Mouse (Mus musculus) urinary bladder, postnatal 36 days (tissue): ENCODE measurements around the gene 4930544D05Rik.

Experiments used
- DNase-seq, 2 experiments: peaks; one replicate each; pipeline ENCODE4 v3.0.0; 2022; ENCODE audit warnings: low spot score in 2 of 2, mixed read lengths in 1 of 2

The 4930544D05Rik gene

DNA sequence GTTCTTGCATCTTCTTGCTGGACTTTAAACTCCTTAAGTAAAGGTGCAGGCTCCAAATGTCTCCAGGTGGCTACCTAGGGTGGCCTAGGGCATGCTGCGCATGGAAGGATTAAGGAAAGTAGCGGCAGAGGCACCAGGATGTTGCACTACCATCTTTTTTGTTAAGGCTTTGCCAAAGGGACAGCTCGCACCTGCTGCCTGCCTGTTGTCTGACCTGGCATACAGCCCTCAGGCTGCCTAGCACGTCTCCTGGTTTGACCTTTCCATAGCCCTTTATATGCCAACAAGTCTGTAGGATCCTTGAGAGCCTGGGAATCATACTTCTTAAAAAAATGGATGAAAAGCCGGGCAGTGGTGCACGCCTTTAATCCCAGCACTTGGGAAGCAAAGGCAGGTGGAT, 27.4 kb downstream of the 4930544D05Rik start:
- no peak for DNase-seq

DNA sequence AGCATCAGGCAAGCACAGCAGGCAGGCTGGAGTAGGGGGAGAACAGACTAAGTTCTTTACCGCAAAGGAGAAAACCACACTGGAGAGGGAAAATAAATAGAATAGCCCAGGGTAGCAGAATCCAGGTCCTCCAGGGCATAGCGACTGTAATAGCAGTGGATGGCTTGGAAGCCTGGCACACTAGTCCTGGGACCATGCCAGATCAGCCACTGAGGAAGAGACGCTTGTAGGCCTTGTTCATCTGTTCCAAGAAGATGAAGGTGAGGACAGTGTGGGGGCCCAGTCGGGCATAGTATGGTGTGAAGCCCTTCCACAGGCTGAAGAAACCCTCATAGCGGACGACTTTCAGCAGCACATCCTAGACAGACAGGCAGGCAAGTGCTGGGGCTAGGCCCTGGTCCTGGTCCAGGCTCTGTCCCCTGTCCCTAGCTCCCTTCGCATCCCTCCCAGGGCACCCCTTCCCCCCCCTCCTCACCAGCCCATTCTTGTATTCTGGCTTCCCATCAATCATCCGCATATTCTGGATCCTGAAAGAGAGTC, 29.0 kb downstream of the 4930544D05Rik start:
- no peak for DNase-seq

DNA sequence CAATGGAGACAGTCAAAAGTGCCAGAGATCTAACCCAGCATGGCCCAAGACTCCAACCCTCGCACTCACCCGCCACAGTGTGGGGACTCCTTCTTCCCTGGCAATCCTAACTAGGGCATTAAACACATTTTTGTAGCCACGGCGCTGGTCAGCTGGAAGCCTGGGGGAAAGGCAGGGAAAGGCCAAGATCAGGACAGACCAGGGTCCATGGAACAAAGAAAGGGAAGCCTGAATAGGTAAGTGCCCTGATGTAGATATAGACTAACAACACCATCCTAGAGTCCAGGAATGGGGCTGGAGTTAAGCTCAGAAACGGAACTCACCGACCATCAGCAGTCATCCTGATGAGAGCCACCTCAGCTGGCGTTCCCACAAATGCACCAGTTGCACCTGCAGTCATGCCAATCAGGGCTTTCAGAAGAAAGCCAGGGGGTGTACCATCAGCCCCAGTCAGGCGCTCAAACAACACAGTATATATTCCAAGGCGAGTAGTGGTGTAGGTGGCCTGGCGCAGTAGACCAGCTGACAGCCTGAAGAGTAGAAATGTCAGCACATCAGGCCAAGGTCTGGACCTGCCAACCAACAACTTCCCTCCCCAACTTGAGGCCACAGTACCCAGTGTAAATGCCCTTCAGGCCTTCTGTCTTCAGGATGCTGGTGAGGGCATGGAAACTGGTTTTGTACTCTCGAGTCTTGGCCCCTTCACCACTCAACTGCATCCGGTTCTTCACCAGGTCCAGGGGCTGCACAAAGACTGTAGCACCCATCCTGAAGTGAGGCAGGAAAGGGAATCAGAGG, 30.0 kb downstream of the 4930544D05Rik start:
- DNase-seq, result no peak

DNA sequence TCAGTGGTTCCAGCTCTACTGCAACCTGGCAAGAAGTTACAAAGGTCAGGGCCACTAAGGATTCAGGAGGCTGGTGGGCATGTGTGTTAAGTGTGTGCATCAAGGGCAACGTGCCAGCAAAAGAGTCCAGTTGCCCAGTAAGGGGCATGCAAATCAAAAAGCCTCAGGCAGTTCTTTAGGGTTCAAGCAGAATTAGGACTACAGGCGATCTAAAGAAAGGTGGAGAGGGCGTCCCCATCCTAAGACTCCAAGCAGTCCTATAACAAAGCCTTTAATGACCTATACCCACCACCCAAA, 30.6 kb downstream of the 4930544D05Rik start:
- DNase-seq, result no peak

DNA sequence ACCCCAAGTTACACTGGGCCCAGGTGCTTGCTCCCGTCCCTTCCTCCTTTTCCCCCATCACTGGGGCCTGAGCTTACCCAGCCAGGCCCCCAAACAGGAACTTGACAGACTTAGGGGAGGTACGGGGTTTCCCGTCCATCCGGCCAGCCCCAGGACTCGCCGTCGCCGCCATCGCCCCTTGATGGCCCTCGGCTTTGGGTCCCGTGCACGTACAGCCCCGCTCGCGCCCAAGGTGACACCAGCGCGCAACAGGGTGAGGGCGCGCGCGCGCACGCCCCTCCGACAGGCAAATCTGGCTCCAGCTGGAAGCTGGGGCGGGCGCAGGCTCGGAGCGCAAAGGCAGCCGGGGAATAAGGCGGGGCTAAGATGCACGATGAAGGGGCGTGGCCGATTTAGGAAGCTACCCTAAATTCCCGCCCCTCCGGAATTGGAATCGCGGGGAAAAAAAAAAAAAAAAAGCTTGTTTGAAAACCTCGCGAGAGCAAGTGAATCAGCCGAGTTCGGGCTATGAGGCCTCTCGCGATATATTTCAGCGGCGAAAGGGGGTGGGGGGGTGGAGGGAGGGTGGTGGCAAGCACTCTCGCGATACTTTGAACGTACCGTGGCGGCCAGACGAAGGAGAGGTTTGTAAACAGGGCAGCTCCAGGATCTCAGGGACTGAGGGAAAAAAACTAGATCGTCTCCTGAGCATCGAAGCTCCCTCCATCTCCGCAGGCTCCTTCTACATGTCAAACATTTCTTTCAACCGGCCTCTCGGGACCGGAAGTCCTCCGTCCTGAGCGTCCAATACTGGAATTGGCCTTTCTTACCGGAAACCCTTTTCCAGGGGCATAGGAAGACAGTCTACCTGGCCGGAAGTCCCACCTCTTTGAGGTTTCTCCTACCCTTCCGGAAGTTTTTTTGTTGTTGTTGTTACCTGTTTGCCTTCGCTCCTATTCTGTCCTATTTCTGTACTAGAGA, 31.3 kb downstream of the 4930544D05Rik start, which contains the start of the genes Rnf167 and Slc25a11:
Rnf167 (plus strand) TSS at position 545 of the 960 bp plus-strand sequence.
Slc25a11 (minus strand) TSS at position 789 of the 960 bp plus-strand sequence.
- DNase-seq, result peak; percentile 91 to 96

DNA sequence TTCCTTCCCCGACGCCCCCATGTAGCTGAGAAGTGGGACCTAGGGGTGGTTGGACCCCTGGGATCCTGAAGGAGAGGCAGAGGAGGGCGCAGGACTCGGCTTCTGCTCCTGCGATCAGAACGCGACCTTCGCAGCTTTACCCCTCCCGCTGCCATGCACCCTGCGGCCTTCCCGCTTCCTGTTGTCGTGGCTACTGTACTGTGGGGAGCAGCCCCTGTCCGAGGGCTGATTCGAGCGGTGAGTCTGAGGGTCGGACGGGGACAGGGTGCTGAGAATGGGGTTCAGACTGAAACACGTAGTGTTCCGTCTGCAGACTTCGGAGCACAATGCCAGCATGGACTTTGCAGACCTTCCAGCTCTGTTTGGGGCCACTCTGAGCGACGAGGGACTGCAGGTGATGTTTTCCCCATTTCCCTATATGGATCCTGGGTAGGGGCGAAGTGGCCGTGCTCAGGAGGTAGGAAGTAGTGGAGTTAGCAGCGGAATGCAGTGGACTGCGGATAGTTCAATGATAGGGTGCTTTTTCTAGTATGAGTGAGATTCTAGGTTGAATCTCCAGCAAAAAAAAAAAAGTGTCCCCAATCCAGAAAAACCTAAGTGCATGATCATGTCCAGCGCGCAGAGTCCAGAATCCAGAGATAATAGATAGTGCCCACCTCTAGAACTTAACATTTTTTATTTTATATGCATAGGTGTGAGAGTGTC, 32.2 kb downstream of the 4930544D05Rik start:
- DNase-seq, result peak in 1 of 2 experiments; percentile 28

DNA sequence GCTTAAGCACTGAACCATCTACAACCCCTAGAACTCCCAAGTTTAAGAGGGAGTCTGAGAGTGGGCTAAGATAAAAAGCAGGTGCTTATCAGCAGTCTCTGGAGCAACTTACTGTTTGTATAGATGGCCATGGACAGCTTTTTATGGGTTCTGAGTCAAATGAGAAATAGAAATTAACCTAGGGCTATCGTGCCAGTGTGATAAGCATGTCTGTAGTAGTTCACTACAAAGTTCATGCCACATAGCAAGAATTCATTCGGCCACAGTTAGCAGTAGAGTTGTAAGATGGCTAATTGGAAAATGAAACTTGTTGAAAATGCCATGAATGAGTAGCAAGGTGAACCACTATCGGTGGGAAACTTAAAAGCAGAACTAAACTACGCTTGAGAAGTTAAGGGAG, 32.9 kb downstream of the 4930544D05Rik start:
- no peak for DNase-seq

DNA sequence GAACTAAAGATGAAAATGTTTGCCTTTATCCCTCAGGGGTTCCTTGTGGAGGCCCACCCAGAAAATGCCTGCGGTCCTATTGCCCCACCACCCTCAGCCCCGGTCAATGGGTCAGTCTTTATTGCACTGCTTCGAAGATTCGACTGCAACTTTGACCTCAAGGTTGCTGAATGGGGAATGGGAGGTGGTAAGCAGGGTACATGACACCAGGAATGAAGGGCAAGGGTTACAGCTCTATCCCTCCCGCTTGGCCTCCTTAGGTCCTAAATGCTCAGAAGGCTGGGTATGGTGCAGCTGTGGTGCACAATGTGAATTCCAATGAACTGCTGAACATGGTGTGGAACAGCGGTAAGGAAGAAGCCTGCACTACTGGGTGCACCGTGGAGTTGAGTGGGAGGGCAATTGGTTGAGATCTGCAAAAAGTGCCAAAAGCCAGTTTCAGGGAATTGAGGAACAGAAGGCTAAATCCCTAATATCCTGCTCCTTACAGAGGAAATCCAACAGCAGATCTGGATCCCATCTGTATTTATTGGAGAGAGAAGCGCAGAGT, 33.6 kb downstream of the 4930544D05Rik start:
- no peak for DNase-seq

DNA sequence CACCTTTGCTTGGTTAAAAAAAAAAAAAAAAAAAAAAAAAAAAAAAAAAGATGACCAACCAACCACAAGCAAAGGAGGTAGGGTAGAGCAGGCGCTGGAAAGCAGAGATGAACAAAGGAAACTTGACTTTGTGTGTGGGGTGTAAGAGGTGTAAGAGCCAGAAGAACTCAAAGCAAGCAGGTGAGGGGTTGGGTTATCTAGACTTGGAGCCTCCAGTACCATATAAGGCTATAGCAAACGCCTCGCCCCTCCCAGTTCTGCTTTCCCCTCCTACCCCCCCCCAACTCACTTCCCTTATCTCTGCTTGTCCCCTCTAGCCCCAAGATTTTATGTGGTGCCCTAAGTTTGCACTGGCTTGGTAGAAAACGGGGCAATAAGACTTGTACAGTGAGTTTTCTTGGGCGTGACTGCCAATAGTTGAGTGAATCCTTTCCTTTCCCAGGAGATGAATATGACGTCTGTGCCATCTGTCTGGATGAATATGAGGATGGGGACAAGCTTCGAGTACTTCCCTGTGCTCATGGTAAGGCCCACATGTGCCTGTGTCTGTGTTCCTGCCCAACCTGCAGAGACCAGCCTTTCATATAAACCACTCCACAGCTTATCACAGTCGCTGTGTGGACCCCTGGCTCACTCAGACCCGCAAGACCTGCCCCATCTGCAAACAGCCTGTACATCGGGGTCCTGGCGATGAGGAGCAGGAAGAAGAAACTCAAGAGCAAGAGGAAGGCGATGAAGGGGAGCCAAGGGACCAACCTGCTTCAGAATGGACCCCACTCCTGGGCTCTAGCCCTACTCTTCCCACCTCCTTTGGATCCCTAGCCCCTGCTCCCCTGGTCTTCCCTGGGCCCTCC, 34.9 kb downstream of the 4930544D05Rik start:
- no peak for DNase-seq

DNA sequence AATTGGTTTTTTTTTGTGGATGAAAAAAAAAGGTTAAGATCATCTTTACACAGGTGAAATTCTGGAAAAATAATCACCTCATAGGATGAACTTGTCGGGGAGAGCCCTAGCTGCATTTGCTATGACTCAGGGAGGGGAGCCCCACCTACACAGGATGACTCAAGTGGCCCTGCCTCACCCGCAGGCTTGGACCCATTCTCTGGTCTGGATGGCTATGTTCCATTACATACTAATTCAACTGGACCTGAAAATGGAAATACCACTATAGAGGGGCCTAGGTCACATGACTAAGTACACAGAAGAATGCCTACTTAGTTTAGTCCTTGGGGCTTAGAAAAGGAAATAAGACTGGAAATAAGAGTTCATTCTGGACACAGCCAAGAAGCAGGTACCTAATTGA, 35.7 kb downstream of the 4930544D05Rik start:
- DNase-seq, result no peak

DNA sequence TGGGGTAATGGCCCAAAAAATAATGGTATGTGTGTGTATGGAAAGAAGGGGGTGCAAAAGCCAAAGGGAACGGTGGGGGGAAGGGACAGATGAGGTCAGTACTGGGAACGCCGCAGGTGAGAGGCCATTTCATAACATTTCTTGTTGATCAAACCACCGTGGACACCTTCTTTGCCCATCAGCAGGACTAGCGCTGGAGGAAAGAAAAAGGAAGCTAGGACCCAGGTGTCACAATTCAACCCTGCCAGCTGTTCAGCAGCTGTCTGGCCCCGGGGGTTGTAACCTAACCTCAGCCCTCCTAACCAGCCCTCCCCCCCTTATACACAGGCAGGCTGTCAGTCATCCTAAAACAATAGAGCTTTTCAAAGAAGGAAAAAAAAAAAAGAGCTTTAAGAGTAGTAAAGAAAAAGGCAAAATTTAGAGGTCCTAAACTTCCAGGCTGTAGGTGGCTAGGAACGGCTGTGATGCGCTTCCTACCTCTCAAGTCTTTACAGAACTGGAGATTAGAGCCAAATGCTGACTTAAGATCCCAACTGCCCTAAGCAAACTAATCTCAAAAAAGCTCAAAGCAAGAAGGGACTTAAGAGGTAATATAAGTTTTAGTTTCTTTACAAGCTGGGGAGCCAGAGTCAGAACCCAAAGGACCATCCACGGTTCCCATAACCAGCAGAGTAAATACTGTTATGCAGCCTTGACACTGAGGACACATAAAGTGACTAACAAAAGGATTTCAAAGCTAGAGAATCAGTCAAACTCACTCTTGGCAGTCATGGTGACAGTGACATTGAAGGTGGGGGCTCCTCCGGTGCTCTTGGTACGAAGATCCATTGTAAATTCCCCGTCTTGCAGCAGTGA, 36.6 kb downstream of the 4930544D05Rik start:
- DNase-seq, result no peak

DNA sequence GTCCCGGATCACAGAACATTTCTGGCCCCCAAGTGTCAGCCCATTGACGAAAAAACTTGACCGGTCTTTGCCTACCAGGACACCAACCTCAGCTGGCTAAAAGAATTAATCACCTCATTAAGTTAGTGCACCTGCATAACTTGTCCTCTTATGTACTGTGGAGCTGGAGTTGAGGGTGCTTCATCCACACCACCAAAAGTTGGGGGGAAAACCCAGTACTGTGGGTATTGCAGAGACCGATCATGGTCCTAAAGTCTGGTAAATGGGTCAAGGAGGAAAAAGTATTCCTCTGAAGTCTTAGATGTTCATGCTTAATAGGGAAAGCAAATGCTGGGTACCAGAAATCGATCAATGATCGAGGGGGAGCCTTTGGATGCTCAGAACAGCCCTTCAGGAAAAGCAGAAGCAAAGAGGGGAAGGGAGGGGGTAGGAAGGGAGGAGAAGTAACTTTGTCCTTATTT, 37.3 kb downstream of the 4930544D05Rik start:
- DNase-seq, result no peak

DNA sequence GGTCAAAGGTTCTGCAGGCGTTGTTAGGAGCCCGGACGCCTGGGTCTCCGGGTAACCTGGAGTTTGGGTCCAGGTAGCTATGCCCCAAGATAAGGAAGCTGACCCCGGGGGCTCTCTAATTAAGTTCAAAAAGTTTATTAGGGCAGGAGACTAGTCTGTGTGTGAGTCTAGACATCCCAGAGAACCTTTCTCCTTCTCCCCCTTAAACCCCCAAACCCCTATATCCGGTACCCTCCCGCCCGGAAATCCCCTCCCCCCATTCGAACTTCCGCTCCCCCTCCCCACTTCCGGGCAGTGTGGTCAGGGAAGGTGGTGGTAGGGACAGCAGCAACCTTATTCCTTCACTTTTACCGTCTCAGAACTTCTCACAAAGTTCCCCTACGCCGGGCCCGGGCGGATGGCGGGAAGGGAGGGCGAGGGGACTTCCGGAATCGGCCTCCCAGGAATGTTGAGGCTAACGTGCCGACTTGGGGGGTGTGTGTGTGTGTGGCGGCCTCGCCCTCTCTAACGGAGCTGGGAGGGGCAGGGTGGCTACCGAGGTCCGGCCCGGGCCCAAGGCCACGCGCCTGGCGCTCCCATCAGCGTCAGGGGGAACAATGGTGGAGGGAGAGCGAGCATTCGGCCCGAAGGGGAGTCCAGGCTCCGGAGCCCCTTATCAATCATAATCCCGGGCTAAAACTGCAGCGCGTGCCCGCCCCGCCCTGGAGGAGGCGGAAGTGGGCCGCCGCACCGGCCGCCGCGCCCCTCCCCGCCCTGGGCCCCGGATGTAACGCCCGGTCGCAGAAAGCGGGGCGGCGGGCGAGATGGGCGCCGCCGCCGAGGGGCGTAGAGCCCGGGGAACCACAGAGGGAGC, 37.9 kb downstream of the 4930544D05Rik start:
- DNase-seq, result peak; percentile 56 to 65

DNA sequence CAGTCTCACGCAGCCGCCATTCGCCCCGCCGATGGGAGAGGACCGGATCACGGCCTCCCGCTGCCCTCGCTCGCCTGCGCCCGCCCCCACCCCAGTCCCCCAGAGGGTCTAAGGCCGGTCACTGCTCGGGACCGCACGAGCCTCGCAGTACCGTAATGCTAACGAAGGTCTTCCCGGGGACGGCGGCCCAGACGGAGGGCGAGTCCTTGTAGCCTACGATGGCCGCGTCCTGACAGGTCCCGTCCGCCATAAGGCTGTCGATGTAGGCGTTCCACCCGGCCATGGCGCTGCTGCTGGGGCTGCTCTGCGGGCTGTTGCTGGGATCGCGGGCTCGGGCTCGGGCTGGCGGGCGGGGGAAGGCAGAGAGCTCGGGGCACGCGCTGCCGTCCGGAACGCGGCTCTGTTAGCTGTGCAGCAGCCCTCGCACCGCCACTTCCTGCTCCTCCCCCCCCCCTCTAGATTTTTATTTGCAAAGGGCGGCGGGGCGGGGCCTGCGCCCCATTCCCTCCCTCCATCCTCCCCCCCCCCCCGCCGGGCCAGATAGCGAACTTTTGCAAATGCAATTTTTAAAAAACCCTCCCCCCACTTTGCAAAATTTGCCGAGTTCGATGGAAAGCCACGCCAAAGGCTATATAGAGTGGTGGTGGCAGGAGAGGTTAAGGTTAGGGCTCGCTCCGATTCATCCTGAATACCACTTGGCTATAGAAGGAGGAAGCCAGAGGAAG, 38.7 kb downstream of the 4930544D05Rik start, which contains the start of gene Pfn1:
Pfn1 (minus strand) TSS at position 447 of the 725 bp plus-strand sequence.
- peak; percentile 40 to 70 for DNase-seq

DNA sequence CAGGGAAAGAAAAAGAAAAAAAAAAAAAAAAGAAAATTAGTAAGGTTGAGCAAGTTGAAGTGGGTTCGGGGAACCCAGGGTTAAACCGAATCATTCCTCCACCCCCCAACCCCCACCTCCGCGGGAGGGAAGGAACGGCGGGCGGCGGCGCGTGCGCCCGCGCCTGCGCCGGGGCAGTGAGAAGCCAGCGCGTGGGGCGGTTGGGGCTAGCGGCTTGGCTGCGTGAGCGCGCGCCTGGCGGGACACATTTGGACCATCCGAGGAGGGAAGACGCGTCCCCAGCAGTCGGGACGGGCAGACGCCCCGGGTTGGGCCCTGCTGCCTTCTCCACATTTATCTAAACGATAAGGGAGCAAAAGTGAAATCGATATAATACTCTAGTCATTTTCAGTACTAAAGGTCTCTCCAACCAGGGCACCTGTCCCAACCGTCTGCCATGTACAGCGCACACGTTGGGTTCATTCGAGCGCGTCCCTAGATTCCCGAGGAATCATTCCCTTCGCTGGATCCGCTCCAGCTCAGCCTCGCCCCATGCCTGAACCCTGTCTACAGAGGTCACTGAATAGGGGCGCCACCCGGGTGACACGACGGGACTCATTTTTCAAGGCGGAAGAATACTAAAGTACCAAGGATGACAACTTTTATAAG, 39.4 kb downstream of the 4930544D05Rik start:
- DNase-seq, result peak; percentile 82 to 84

DNA sequence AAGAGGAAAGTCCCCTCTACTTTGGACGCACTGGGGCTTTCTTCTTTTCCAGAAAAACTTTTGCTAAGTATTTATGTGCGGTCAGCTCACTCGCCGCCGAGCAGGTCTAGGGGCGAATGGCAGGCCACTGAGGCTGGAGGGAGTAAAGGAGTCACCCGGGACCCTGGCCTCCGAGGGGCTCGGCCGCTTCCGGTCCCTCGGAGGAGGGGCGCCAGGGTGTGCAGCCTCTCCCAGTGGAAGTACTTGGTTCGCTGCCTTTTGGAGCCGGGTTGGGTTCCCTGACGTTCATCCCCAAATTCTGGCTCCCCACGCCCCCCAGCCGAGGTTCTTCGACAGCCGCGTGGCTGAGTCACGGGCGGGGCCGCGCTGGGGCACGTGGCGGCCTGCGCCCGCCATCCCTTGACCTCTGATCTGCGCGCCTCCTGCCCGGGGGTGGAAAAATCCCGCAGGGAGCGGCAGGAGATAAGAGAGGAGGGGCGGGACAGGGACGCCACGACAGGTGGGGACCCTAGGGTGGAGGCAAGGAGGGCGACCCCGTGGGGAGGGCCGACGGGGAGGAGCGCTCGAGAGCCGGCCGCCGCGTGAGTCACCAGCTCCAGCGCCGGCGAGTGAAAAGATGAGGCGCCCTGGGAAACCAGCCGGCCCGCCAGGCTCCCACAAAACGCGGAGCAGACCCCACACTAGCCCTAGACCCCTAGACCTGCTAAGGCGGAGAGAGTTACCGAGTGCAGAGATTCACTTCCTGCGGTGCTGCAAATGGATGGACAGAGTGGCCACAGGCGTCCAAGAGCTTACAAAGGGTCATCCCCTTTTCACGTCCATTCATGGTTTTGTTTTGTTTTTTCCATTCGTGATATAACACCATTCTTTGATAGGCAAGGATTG, 40.2 kb downstream of the 4930544D05Rik start:
- peak; percentile 70 to 72 for DNase-seq
